Mouse (Mus musculus) common myeloid progenitor, adult 5-6 weeks (primary cell): ENCODE results near the gene Tceanc2. TPM values are rescaled to one million over a fixed set of nuclear protein-coding genes. Genes with fewer than 3 reads are reported as not detected.
"Not testable (repeated sequence)": the region's sequence is repeated elsewhere in the genome, so short reads cannot be mapped to it uniquely, and the experiment has no call there.

Experiments
- ATAC-seq: replicated peaks from 2 replicates; pipeline ENCODE4 v1.8.0; 2016; ENCODE audit warnings: low read depth, mild to moderate bottlenecking, moderate TSS enrichment, inconsistent platforms; ENCODE audit not compliant: poor library complexity, severe bottlenecking
- total RNA-seq: library from RNA; stranded (forward); fragments of 200-1000, 187-1606 nt; gene quantifications from 2 replicates; pipeline ENCODE4 v1.2.3, GENCODE M21; 2017

Gene Tceanc2
- total RNA-seq, 1 experiment from 2014 or later = 25.0 TPM

GRCm38 (mm10) chr4:107130534-107130933 lies 48.4 kb downstream of the Tceanc2 start:
- no peak for ATAC-seq

GRCm38 (mm10) chr4:107129373-107129772 lies 49.5 kb downstream of the Tceanc2 start:
- no peak for ATAC-seq

- no peak for ATAC-seq
These were observed 50.8 kb downstream of the Tceanc2 start for GRCm38 (mm10) chr4:107127901-107128669.

GRCm38 (mm10) chr4:107126891-107127524 lies 51.9 kb downstream of the Tceanc2 start:
- ATAC-seq = no peak

- ATAC-seq = no peak
These were observed 52.5 kb downstream of the Tceanc2 start for GRCm38 (mm10) chr4:107126389-107126788.

GRCm38 (mm10) chr4:107125101-107125500 lies 53.8 kb downstream of the Tceanc2 start:
- no peak for ATAC-seq

GRCm38 (mm10) chr4:107124376-107124775 lies 54.5 kb downstream of the Tceanc2 start:
- ATAC-seq = no peak

GRCm38 (mm10) chr4:107121165-107121943 lies 57.6 kb downstream of the Tceanc2 start:
- ATAC-seq = 0 out of 2 replicates have a peak, but pooled peaks have one; percentile 38

GRCm38 (mm10) chr4:107120676-107121075 lies 58.2 kb downstream of the Tceanc2 start:
- ATAC-seq = no peak

- ATAC-seq = no peak
These were observed 59.9 kb downstream of the Tceanc2 start for GRCm38 (mm10) chr4:107119056-107119455.

- ATAC-seq = no peak
These were observed 61.1 kb downstream of the Tceanc2 start for GRCm38 (mm10) chr4:107117741-107118385.

- ATAC-seq = no peak
These were observed 64.6 kb downstream of the Tceanc2 start for GRCm38 (mm10) chr4:107114278-107114677.

- ATAC-seq = not testable (repeated sequence)
These were observed 69.7 kb downstream of the Tceanc2 start for GRCm38 (mm10) chr4:107109181-107109580.

- ATAC-seq = no peak
These were observed 70.6 kb downstream of the Tceanc2 start for GRCm38 (mm10) chr4:107108291-107108731.

GRCm38 (mm10) chr4:107106777-107107176 lies 72.1 kb downstream of the Tceanc2 start:
- ATAC-seq = no peak

GRCm38 (mm10) chr4:107102220-107102619 lies 76.7 kb downstream of the Tceanc2 start:
- no peak for ATAC-seq

- no peak for ATAC-seq
These were observed 80.0 kb downstream of the Tceanc2 start for GRCm38 (mm10) chr4:107098791-107099525.

GRCm38 (mm10) chr4:107098375-107098774 lies 80.5 kb downstream of the Tceanc2 start:
- ATAC-seq = no peak

- no peak for ATAC-seq
These were observed 81.0 kb downstream of the Tceanc2 start for GRCm38 (mm10) chr4:107097871-107098270.
